Mouse (Mus musculus): ENCODE results near the gene Rexo2. TPM values are rescaled to one million over a fixed set of nuclear protein-coding genes. Genes with fewer than 3 reads are reported as not detected.

Rexo2 gene
- polyA plus RNA-seq, 1 experiment = 51.0 TPM

DNA sequence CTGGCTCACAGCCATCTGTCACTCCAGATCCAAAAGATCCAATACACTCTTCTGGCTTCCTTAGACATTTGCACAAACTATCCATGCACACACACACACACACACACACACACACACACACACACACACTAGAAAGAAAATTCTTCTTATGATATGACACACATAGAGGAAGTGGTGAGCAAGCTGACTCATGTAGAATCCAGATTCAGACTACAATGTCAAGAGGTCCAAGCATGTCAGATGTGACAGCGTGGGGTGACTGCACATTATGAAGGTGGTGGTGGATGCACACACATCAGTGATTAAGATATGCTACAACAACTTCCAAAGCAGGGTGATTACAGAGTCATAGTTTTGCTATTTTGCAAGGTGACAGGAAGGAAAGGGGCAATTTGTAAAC lies 36.5 kb downstream of the Rexo2 start:
- 9% methylated on average over 1 of the region's 1 CpGs for WGBS
- no peaks in the 10 kb centered on the region for H3K27me3 ChIP-seq (ENCODE audit: control insufficient read depth, insufficient read depth, low read length)
- no peak for DNase-seq
- no peak overlapping the region for H3K4me3 ChIP-seq (ENCODE audit: control insufficient read depth, insufficient read depth, low read length)
- TF ChIP-seq POLR2A (IDR thresholded peaks at IDR 0.05; ENCODE audit: control insufficient read depth, extremely low read depth, insufficient read depth, low read length, poor library complexity) (no peak), CTCF (IDR thresholded peaks at IDR 0.05; ENCODE audit: borderline replicate concordance, control insufficient read depth, extremely low read depth, insufficient read depth, low read length, poor library complexity) (no peak)
- no peaks in the 10 kb centered on the region for H3K36me3 ChIP-seq (ENCODE audit: control insufficient read depth, insufficient read depth, low read length)
- H3K27ac ChIP-seq (ENCODE audit: control insufficient read depth, insufficient read depth, low read length) = no peak overlapping the region
- H3K4me1 ChIP-seq (replicated peaks; ENCODE audit: control insufficient read depth, insufficient read depth, low read length) = no peaks in the 10 kb centered on the region

DNA sequence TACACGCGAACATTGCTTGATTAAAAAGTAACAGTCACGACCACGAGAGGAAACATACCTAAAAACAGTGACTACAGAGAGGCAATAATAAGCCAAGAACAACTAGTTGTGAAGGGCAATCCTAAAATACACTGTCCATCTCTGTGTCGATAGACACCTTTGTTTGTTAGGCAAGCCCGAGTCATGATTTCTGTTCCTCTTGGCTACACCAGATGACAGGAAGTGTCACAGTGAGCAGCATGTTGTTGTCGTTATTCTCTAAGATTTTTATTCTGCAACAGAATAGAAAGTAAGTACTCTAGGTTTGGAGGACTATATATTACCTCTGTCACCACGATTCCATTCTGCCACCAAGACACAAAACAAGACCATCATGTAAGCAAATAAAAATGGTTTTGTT lies 48.0 kb downstream of the Rexo2 start:
- WGBS = 32% methylated on average over 8 of the region's 8 CpGs
- Histone ChIP-seq H3K4me3 (ENCODE audit: control insufficient read depth, insufficient read depth, low read length) (no peak overlapping the region), H3K27ac (ENCODE audit: control insufficient read depth, insufficient read depth, low read length) (no peak overlapping the region), H3K27me3 (ENCODE audit: control insufficient read depth, insufficient read depth, low read length) (no peaks in the 10 kb centered on the region), H3K4me1 (replicated peaks; ENCODE audit: control insufficient read depth, insufficient read depth, low read length) (no peaks in the 10 kb centered on the region), H3K36me3 (ENCODE audit: control insufficient read depth, insufficient read depth, low read length) (no peaks in the 10 kb centered on the region)
- no peak for DNase-seq
- TF ChIP-seq POLR2A (IDR thresholded peaks at IDR 0.05; ENCODE audit: control insufficient read depth, extremely low read depth, insufficient read depth, low read length, poor library complexity) = no peak
- no peak for TF ChIP-seq CTCF (IDR thresholded peaks at IDR 0.05; ENCODE audit: borderline replicate concordance, control insufficient read depth, extremely low read depth, insufficient read depth, low read length, poor library complexity)

DNA sequence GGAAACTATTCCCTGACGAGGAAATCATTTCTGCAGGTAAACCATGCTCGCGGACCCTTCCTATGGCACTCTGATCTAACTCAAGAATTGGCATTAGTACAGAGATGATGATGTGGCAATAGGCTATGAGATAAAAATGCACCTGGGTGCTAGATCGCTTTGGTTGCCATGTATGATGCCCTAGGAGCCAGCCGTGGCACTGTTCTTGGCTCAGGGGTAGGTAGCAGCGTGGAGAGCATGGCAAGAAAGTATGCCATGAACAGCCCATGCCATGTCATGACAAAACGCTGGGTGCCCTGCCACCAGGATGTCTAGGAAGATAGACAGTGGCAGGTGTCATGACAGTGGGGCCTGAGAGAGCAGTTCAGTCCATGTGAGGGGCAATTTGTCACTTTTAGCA lies 53.2 kb downstream of the Rexo2 start:
- Histone ChIP-seq H3K27ac (ENCODE audit: control insufficient read depth, insufficient read depth, low read length) (no peak overlapping the region), H3K4me3 (ENCODE audit: control insufficient read depth, insufficient read depth, low read length) (no peak overlapping the region), H3K36me3 (ENCODE audit: control insufficient read depth, insufficient read depth, low read length) (no peaks in the 10 kb centered on the region), H3K4me1 (replicated peaks; ENCODE audit: control insufficient read depth, insufficient read depth, low read length) (no peaks in the 10 kb centered on the region), H3K27me3 (ENCODE audit: control insufficient read depth, insufficient read depth, low read length) (no peaks in the 10 kb centered on the region)
- no peak for DNase-seq
- 96% methylated on average over 7 of the region's 7 CpGs for WGBS
- no peak for TF ChIP-seq POLR2A (IDR thresholded peaks at IDR 0.05; ENCODE audit: control insufficient read depth, extremely low read depth, insufficient read depth, low read length, poor library complexity)
- no peak for TF ChIP-seq CTCF (IDR thresholded peaks at IDR 0.05; ENCODE audit: borderline replicate concordance, control insufficient read depth, extremely low read depth, insufficient read depth, low read length, poor library complexity)

DNA sequence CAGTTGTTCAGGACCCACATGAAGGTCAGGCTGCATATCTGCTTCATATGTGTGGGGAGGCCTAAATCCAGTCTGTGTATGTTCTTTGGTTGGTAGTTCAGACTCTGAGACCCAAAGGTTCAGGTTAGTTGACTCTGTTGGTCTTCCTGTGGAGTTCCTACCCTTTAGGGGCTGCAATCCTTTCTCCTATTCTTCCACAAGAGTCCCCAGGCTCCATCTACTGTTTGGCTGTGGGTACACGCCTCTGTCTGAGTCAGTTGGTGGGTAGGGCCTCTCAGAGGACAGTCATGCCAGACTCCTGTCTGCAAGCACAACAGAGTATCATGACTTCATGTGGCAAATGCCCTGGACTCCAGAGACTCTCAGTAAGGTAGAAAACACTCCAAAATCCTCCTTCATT lies 57.2 kb downstream of the Rexo2 start:
- TF ChIP-seq POLR2A (IDR thresholded peaks at IDR 0.05; ENCODE audit: control insufficient read depth, extremely low read depth, insufficient read depth, low read length, poor library complexity) = no peak
- TF ChIP-seq CTCF (IDR thresholded peaks at IDR 0.05; ENCODE audit: borderline replicate concordance, control insufficient read depth, extremely low read depth, insufficient read depth, low read length, poor library complexity) = no peak
- Histone ChIP-seq H3K27me3 (ENCODE audit: control insufficient read depth, insufficient read depth, low read length) (no peaks in the 10 kb centered on the region), H3K36me3 (ENCODE audit: control insufficient read depth, insufficient read depth, low read length) (no peaks in the 10 kb centered on the region), H3K4me3 (ENCODE audit: control insufficient read depth, insufficient read depth, low read length) (no peak overlapping the region), H3K4me1 (replicated peaks; ENCODE audit: control insufficient read depth, insufficient read depth, low read length) (peaks cover 5% of the 10 kb centered on the region; the same call in 1 of the 2 replicates), H3K27ac (ENCODE audit: control insufficient read depth, insufficient read depth, low read length) (no peak overlapping the region)
- WGBS = 60% methylated on average over 1 of the region's 1 CpGs
- DNase-seq = no peak

DNA sequence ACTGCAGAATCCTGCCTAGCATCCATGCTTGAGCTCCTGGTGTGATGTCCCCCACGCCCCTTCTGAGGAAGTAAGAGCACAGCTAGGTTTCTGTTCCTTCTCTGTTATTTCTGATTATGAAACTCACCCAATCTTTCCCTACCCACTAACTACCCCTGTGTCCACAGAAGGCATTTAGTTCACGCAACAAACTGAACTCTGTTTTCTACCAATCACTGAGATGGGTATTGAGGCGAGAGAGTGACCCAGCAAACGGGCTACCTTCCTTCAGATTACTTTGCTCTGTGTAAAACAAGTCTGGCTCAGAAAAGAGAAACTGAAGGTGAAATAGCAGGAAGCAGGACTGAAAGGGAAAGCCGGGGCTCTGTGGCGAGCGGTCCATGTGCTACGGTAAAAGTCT lies 58.0 kb downstream of the Rexo2 start:
- TF ChIP-seq POLR2A (IDR thresholded peaks at IDR 0.05; ENCODE audit: control insufficient read depth, extremely low read depth, insufficient read depth, low read length, poor library complexity) (no peak), CTCF (IDR thresholded peaks at IDR 0.05; ENCODE audit: borderline replicate concordance, control insufficient read depth, extremely low read depth, insufficient read depth, low read length, poor library complexity) (no peak)
- H3K27me3 ChIP-seq (ENCODE audit: control insufficient read depth, insufficient read depth, low read length) = no peaks in the 10 kb centered on the region
- 20% methylated on average over 8 of the region's 8 CpGs for WGBS
- H3K36me3 ChIP-seq (ENCODE audit: control insufficient read depth, insufficient read depth, low read length) = no peaks in the 10 kb centered on the region
- peaks cover 5% of the 10 kb centered on the region; the same call in 1 of the 2 replicates for H3K4me1 ChIP-seq (replicated peaks; ENCODE audit: control insufficient read depth, insufficient read depth, low read length)
- H3K27ac ChIP-seq (ENCODE audit: control insufficient read depth, insufficient read depth, low read length) = no peak overlapping the region
- no peak for DNase-seq
- no peak overlapping the region for H3K4me3 ChIP-seq (ENCODE audit: control insufficient read depth, insufficient read depth, low read length)

DNA sequence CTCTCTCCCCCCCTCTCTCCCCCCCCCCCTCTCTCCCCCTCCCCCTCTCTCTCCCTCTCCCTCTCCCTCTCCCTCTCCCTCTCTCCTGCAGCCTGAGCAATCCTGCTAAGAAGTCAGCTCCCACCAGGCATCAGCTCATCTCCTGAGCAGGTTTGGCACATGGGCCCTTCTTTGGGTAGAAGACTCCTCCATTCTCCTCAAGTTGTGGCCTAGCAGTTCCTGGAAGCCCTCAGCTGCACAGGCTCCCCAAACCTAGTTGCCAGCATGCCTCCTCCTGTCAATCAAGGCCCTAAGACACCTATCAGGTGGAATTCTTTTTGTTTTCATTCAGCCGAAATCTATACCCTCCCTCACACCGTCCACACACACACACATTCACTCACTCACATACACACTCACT lies 58.9 kb downstream of the Rexo2 start:
- no peak for DNase-seq
- Histone ChIP-seq H3K4me3 (ENCODE audit: control insufficient read depth, insufficient read depth, low read length) (no peak overlapping the region), H3K4me1 (replicated peaks; ENCODE audit: control insufficient read depth, insufficient read depth, low read length) (peaks cover 5% of the 10 kb centered on the region; the same call in 1 of the 2 replicates), H3K27ac (ENCODE audit: control insufficient read depth, insufficient read depth, low read length) (no peak overlapping the region), H3K27me3 (ENCODE audit: control insufficient read depth, insufficient read depth, low read length) (no peaks in the 10 kb centered on the region), H3K36me3 (ENCODE audit: control insufficient read depth, insufficient read depth, low read length) (no peaks in the 10 kb centered on the region)
- TF ChIP-seq CTCF (IDR thresholded peaks at IDR 0.05; ENCODE audit: borderline replicate concordance, control insufficient read depth, extremely low read depth, insufficient read depth, low read length, poor library complexity) (no peak), POLR2A (IDR thresholded peaks at IDR 0.05; ENCODE audit: control insufficient read depth, extremely low read depth, insufficient read depth, low read length, poor library complexity) (no peak)
- WGBS = 90% methylated on average over 2 of the region's 2 CpGs

DNA sequence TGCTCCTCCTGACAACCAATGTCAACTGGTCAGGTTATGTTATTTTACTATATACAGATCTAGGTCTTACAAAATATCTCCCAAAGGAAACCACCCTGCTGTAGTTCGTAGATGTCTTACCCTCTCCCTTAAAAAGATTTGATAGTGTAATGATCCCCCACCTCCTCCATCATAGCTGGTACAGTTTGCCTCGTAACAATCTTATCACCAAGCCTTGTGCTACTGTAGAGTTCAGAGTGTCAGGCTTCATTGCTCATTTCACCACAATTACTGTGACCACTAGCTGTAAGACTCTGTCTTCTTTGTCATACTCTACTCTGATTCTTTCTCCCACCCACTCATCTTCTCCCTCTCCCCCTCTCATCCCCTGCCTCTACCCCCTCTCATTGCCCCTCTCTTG lies 59.4 kb downstream of the Rexo2 start:
- H3K4me3 ChIP-seq (ENCODE audit: control insufficient read depth, insufficient read depth, low read length) = no peak overlapping the region
- peaks cover 5% of the 10 kb centered on the region; the same call in 1 of the 2 replicates for H3K4me1 ChIP-seq (replicated peaks; ENCODE audit: control insufficient read depth, insufficient read depth, low read length)
- TF ChIP-seq POLR2A (IDR thresholded peaks at IDR 0.05; ENCODE audit: control insufficient read depth, extremely low read depth, insufficient read depth, low read length, poor library complexity) (no peak), CTCF (IDR thresholded peaks at IDR 0.05; ENCODE audit: borderline replicate concordance, control insufficient read depth, extremely low read depth, insufficient read depth, low read length, poor library complexity) (no peak)
- H3K27ac ChIP-seq (ENCODE audit: control insufficient read depth, insufficient read depth, low read length) = no peak overlapping the region
- 95% methylated on average over 2 of the region's 2 CpGs for WGBS
- no peaks in the 10 kb centered on the region for H3K27me3 ChIP-seq (ENCODE audit: control insufficient read depth, insufficient read depth, low read length)
- DNase-seq = no peak
- H3K36me3 ChIP-seq (ENCODE audit: control insufficient read depth, insufficient read depth, low read length) = no peaks in the 10 kb centered on the region

All from thymus, adult 2 months (tissue).